Mouse (Mus musculus) lung, postnatal 0 days (tissue): ENCODE measurements around the gene Nubpl.

Experiments used
- CTCF ChIP-seq: IDR thresholded peaks from 2 replicates; pipeline ENCODE4 v1.5.1; 2016; ENCODE audit warnings: antibody characterized with exemption, mild to moderate bottlenecking
- EP300 ChIP-seq: IDR thresholded peaks from 2 replicates; pipeline ENCODE4 v1.6.1; 2016; ENCODE audit warnings: antibody characterized with exemption, mild to moderate bottlenecking, control low read depth

DNA sequence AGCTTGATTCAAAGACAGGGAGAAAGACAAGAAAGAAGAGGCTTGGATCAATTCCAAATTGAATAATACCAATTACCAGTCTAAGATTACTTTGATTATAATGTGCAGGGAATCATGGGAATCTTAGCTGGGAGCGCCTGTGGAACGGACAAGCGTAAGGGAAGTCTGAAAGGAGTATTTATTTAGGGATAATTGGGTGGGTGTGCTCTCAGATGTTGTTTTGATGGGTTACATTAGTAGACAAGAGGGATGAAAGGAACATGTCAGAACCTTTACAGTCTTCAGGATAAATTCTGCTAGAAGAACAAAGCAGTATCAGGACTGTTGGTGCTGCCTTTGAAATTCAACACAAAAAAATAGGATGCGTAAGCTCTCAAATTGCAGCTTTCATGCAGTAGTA lies 40.8 kb downstream of the Nubpl start:
- TF ChIP-seq CTCF (no peak), EP300 (no peak)
